Mouse (Mus musculus): ENCODE measurements around the gene Prss56.

DNA sequence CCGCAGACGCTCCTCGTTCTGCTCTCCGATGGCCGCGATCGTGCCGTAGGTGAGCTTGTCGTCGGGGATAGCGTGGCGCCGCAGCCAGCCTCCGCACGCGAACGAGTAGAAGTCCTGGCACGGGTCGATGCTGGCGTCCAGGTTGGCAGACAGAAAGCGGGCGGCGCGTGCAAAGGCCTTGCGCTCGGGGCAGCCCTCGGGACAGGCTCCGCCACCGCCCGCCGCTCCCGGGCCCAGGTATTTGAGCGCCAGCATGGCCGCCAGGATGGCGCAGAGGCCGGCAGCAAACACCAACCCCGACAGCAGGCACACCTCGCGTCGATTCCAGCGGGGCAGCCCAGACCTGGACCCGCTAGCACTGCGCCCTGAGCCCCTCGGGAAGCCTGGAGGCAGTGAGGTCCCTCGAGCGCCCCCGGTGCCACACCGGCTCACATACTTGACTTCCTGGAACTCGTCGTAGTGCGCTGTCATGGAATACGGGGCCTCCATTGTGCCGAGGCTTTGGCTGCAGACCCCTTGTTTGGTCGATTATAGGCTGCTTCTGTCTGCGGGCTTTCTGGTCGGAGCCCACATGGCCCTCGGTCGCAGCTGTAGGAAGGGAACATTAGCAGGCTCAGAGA, 28.5 kb upstream of the Prss56 start:
- TF ChIP-seq TAL1 (conservative IDR thresholded peaks at IDR 0.05; ENCODE audit: low read depth, low read length), result no peak
- no peak for TF ChIP-seq CTCF (IDR thresholded peaks at IDR 0.05; ENCODE audit: low read depth, low read length)

All from G1E (cell line).